Comparison of ENCODE assay signal across 8 mouse cellular contexts in genomic region chr10:24823697-24824535, GRCm38 (mm10). TPM values are rescaled to one million over a fixed set of nuclear protein-coding genes. Genes with fewer than 3 reads are reported as not detected.
DNase-seq lines count a peak whose midpoint lies in the region; ATAC-seq lines count a peak whose summit lies in the region.
"Had no signal": no experiment of that assay in that cellular context is flagged by ENCODE, and none has a peak within 500 bp of the region (broad histone marks: within the 10 kb centered on the region; RNA-seq: fewer than 3 reads in every experiment).

No protein-coding gene starts in this region.

- peak overlapping the region; percentile 3; the same call in 1 of the 2 replicates for H3K4me2 ChIP-seq in neural tube, embryonic 15.5 days
- H3K4me2 ChIP-seq in embryonic facial prominence, embryonic 15.5 days (replicated peaks): 0 out of 2 replicates have a peak overlapping the region, but pooled peaks have one; percentile 15
- peak overlapping the region; percentile 36 for H3K4me2 ChIP-seq in liver, embryonic 13.5 days

- no peak for DNase-seq in neural tube, embryonic 10.5 days (ENCODE audit: extremely low spot score, low spot score)
- peak; percentile 24 for DNase-seq in liver, embryonic 13.5 days
- peak; percentile 7 to 17 for DNase-seq in thymus, postnatal 36 days
- DNase-seq in right cerebral cortex, adult 2 months (ENCODE audit: low spot score in 2 of 2): no peak
- DNase-seq in adrenal gland, postnatal 10 days: no peak
- DNase-seq: adrenal gland, postnatal 14 days had no signal

- 72% methylated on average over 16 of the region's 16 CpGs for WGBS in neural tube, embryonic 15.5 days
- WGBS in embryonic facial prominence, embryonic 15.5 days: 53% methylated on average over 16 of the region's 16 CpGs
- 53% methylated on average over 16 of the region's 16 CpGs for WGBS in liver, embryonic 13.5 days (ENCODE audit: insufficient replicate concordance)

- H3K9ac ChIP-seq in neural tube, embryonic 15.5 days (replicated peaks): no peak overlapping the region
- H3K9ac ChIP-seq in embryonic facial prominence, embryonic 15.5 days: no peak overlapping the region
- no peak overlapping the region; the same call in 1 of the 2 replicates for H3K9ac ChIP-seq in liver, embryonic 13.5 days

- ATAC-seq in neural tube, embryonic 15.5 days (ENCODE audit: low FRiP score): no peak
- ATAC-seq in embryonic facial prominence, embryonic 15.5 days (ENCODE audit: insufficient number of reproducible peaks, low FRiP score, low TSS enrichment, low read depth): no peak
- ATAC-seq in liver, embryonic 13.5 days (ENCODE audit: low read depth): peak; percentile 69

- H3K27me3 ChIP-seq in neural tube, embryonic 15.5 days (replicated peaks): no peaks in the 10 kb centered on the region
- H3K27me3 ChIP-seq in embryonic facial prominence, embryonic 15.5 days: no peaks in the 10 kb centered on the region
- no peaks in the 10 kb centered on the region for H3K27me3 ChIP-seq in liver, embryonic 13.5 days

- H3K27ac ChIP-seq in neural tube, embryonic 15.5 days (replicated peaks): no peak overlapping the region
- no peak overlapping the region; the same call in 1 of the 2 replicates for H3K27ac ChIP-seq in embryonic facial prominence, embryonic 15.5 days (replicated peaks)
- peak overlapping the region; percentile 81 for H3K27ac ChIP-seq in liver, embryonic 13.5 days

- H3K4me3 ChIP-seq in neural tube, embryonic 15.5 days (replicated peaks): no peak overlapping the region
- no peak overlapping the region for H3K4me3 ChIP-seq in embryonic facial prominence, embryonic 15.5 days (replicated peaks)
- no peak overlapping the region for H3K4me3 ChIP-seq in liver, embryonic 13.5 days (replicated peaks)

- no peaks in the 10 kb centered on the region for H3K9me3 ChIP-seq in neural tube, embryonic 15.5 days (replicated peaks)
- no peaks in the 10 kb centered on the region for H3K9me3 ChIP-seq in embryonic facial prominence, embryonic 15.5 days (replicated peaks)
- H3K9me3 ChIP-seq in liver, embryonic 13.5 days (replicated peaks): no peaks in the 10 kb centered on the region

- H3K4me1 ChIP-seq in neural tube, embryonic 15.5 days: no peaks in the 10 kb centered on the region
- H3K4me1 ChIP-seq in embryonic facial prominence, embryonic 15.5 days: peaks cover 22% of the 10 kb centered on the region
- H3K4me1 ChIP-seq in liver, embryonic 13.5 days (replicated peaks): peaks cover 66% of the 10 kb centered on the region

- H3K36me3 ChIP-seq in neural tube, embryonic 15.5 days: no peaks in the 10 kb centered on the region
- no peaks in the 10 kb centered on the region for H3K36me3 ChIP-seq in embryonic facial prominence, embryonic 15.5 days
- no peaks in the 10 kb centered on the region for H3K36me3 ChIP-seq in liver, embryonic 13.5 days

RNA-seq across cellular contexts. Expression of gene Enpp3, which starts 18.7 kb away (rescaled TPM):
- polyA plus RNA-seq in neural tube, embryonic 15.5 days (2015; fragmentation: Nextera tagmentation; extraction: Ambion mirVana): 3.7 and 4.8 TPM in 2 replicates
- polyA plus RNA-seq in embryonic facial prominence, embryonic 15.5 days (2015; fragmentation: Nextera tagmentation; extraction: Ambion mirVana): 6.1 and 6.4 TPM in 2 replicates
- 2.1 and 2.4 TPM in 2 replicates for polyA plus RNA-seq in liver, embryonic 13.5 days (2015; fragmentation: Nextera tagmentation; extraction: Ambion mirVana)
- total RNA-seq in adrenal gland, postnatal 10 days (2021): 10 to 100 TPM in 1 of 2 experiments, 1 to 10 TPM in 1; 9.5 to 12.0 TPM

RNA-seq across cellular contexts. Expression of gene Med23, which starts 45.9 kb away (rescaled TPM):
- polyA plus RNA-seq in neural tube, embryonic 15.5 days (2015; fragmentation: Nextera tagmentation; extraction: Ambion mirVana): 21.6 and 22.0 TPM in 2 replicates
- polyA plus RNA-seq in embryonic facial prominence, embryonic 15.5 days (2015; fragmentation: Nextera tagmentation; extraction: Ambion mirVana): 18.1 and 19.4 TPM in 2 replicates
- 5.9 and 7.8 TPM in 2 replicates for polyA plus RNA-seq in liver, embryonic 13.5 days (2015; fragmentation: Nextera tagmentation; extraction: Ambion mirVana)
- total RNA-seq in adrenal gland, postnatal 10 days (2021): 10 to 100 TPM; 19.0 to 31.2 TPM

Comparison
In these comparisons a context has a peak if more than half of its experiments do, and no peak if none do; other contexts are left out.
1. DNase-seq: peak in liver, embryonic 13.5 days (single experiment) and thymus, postnatal 36 days (2 of 2); none in neural tube, embryonic 10.5 days (single experiment), right cerebral cortex, adult 2 months (0 of 2) and adrenal gland, postnatal 10 days (single experiment).
2. Peak in every context shown above with its lines, with median percentiles within 50 percentile points of each other: H3K4me2 ChIP-seq.